Mouse (Mus musculus) T-helper 2 cell (primary cell): Measurements from ENCODE around the gene 9430097D07Rik.

ENCODE experiments used
- in situ Hi-C: fragments of 300-600 bp; cut with MboI, MseI; formaldehyde crosslinking; loops from one replicate; pipeline ENCODE4 v1.15.1; 2025; ENCODE audit warnings: high pct_unique_total_duplicates

The 9430097D07Rik gene

GRCm38 (mm10) chr2:32597699-32598098 is 22.2 kb upstream of the 9430097D07Rik start:
- in situ Hi-C loops: no loop called here

DNA sequence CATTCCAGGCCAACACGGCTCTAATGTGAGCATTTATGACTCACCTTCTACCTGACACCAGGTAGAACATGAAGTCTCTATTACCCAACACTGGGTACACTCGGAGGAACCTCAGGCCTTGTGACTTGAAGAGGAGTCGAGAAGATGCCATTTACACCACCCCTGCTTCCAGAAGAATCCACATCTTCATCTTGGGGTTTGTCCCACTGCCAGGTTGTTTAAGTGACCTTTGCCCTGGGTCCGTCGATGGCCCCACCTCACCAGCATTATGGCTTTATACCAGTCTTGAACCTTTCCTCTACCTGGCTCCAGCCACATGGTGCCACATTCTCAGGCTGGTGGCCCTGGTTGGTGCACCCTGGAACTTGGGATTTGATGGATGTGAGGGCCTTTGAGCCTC is 21.8 kb upstream of the 9430097D07Rik start:
- in situ Hi-C loops: no loop called here

DNA sequence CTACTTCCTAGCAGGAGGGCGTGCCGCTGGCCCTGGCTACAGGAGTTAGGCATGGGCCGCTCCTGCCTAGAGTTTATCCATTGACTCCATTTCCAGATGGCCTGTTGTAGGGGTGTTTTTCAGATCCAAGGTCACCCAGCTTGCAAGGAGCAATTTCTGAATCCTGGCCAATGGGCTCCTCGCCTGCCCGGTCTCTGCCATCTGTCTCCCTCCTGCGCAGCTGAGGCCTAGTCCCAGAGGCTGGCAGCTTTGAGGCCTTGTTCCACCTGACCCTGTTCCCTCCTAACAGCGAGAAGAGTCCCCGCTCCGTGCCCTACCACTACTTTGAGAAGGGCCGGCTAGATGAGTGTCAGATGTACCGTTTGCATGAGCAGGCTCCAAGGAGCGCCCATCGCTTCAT is 21.2 kb upstream of the 9430097D07Rik start:
- in situ Hi-C loops: no loop called here

DNA sequence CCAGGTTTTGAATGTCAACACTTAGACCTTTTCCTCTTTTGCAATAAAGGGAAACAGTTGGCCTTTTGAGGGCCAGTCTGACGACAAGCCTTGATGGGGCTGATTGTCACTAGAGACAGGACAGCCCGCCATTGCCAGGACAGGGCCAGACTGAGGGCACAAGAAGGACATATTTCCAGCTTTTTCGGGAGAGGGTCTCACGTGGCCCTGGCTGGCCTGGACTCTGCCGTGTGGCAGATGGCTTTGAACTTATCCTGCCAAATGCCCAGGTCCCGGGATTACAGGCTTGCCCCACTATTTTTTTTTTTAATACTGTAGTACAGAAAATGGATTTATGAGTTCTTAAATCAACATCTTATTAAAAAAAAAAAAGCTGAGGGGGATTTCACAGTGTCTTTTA is 15.8 kb upstream of the 9430097D07Rik start:
- in situ Hi-C loops: no loop called here

DNA sequence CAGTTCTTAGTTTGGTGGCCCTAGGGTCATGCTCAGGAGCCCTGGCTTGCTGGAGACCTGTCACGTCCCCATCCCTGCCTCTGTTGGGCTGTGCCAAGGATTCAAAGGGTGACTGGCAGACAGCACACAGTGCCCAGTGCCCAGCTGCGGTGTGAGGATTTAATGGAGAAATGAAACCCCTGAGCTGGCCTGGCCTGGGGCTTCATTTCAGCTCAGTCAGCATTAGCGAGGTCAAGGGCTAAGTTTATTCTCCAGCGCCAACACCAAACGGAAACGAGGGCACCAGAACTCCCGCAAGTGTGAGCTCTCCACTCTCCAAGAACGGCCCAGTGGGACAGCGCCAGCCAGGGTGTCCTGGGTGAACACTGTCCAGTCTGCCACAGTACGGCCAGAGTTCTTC is 14.7 kb upstream of the 9430097D07Rik start:
- in situ Hi-C loops: no loop called here

DNA sequence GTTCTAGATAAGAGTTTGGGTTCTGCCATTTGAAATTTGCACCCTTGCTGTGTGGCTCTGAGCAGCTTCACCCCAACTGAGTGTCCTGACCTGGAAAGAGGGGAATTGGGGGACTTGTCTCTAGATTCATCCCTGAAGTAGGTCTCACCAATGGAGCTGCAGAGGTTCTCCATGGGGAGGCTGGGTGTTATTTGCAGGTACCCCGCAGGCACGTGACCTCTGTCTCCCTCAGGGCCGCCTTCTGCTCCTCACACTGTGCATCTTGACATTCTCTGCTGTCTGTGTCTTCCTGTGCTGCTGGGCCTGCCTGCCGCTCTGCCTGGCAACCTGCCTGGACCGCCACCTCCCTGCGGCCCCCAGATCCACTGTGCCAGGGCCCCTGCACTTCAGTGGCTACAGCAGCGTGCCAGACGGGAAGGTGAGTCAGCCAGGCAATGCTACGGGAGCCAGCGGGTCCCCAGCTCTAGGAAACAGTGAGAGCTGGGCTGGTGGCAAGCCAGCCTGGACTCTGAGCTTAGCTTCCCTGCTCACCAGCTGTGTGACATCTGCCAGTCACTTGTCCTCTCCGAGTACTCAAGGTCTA is 13.8 kb upstream of the 9430097D07Rik start:
- in situ Hi-C loops: no loop called here

- in situ Hi-C loops: no loop called here
Measured at GRCm38 (mm10) chr2:32587731-32588321, 12.3 kb upstream of the 9430097D07Rik start.

DNA sequence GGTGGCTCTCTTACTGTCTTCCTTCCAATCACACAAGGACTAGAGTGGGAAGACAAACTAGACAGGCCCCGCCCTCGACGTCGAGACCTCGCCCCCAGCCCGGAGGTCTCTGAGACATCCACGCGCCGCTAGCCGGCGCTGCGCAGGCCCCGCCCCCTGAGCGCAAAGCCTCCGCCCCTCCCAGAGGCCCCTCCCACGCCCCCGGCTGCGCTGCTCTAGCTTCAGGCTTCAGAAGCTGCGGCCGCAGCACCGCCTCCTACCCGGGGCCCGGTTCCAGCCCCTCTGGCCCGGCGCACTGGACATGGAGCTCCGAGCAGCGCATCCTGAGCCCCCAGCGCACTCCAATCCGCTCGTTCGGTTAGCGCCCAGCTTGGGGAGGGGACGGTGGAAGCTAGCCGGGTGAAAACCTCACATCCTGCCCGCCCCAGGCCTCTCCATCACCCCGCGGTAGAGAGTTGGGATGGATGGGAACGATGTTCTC is 11.4 kb upstream of the 9430097D07Rik start, which contains the start of gene St6galnac4:
Gene St6galnac4, plus strand, starts transcription at position 225 of the 481 bp plus-strand sequence.
- in situ Hi-C loops: no loop called here

DNA sequence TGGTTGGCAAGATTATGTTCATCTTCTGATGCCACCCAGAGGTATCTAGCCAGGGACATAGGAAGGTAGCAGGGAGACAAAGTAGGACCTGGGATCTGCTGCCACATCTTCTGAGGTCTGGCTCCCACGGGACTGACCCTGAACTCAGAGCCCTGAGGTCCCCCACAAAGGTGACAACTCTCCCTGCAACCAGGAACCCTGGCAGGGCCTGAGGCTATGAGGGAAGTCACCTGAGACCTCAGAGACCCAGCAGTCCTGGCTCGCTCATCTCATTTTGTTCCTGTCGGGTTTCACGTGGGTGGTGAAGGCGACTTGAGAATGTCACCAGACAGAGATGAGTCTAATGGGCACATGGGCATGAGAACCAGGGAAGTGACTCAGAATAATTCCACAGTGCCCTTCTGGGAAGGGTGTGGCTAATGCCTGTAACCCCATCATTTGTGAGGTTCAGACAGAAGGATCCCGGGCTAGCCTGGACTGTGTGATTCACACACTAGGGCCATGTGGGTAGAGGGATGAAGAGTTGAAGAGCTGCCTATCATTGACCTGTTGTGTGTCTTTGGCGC is 9.7 kb upstream of the 9430097D07Rik start:
- in situ Hi-C loops: no loop called here

- in situ Hi-C loops: no loop called here
Measured at GRCm38 (mm10) chr2:32582830-32583799, 7.6 kb upstream of the 9430097D07Rik start.

GRCm38 (mm10) chr2:32581450-32582095 is 6.1 kb upstream of the 9430097D07Rik start:
- in situ Hi-C loops: no loop called here

GRCm38 (mm10) chr2:32578146-32579046 is 2.9 kb upstream of the 9430097D07Rik start:
- in situ Hi-C loops: no loop called here

- in situ Hi-C loops: no loop called here
Measured at GRCm38 (mm10) chr2:32576532-32576931, 1.0 kb upstream of the 9430097D07Rik start.

DNA sequence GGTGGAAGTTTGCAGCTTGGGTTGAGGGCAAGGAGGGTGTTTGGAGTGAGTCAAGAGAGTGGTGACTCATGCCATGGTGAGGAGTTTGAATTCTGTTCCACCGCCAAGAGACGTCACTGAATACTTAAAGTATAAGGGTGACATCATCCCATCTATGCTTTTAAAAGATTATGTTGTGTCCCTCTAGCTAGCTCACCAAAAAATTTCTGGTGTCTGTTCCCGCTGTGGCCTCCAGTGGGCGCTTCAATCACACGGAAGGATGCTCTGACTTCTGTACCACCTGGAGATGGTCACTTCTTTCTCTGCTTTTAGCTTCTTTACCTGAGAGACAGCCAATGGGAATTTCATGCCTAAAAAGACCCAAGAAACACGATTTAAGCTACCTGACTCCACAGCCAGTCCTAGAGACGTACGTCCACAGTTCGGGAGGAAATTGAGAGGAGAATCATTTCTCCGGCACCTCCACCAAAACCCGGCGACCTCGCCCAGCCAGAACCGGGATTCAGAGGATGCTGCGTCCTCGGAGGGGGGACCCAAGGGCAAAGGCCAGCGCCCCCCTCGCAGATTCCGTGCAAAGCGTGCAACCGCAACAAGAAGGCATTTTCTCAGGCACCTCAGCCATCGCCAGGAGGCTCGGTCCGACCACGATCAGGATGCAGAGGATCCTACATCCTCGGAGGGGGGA is 441 bp downstream of the 9430097D07Rik start:
- in situ Hi-C loops: no loop called here

DNA sequence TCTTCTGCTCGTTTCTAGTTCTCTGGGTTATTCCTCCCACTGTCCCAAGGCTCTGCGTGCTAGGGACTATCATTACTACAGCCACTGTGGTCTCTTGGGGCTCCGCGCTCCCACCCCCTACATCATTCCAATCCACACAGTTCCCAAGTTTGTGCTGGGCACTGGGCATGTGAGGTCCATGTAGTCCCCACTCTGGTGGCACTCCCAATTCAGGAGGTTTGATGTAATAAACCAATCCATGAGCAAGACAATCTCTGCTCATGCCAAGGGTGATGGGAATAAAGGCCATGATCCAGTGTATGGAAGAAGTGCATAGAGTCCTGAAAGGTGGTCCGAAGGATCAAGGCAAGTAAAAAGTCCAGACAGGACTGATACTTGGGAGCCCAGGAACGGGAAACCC is 987 bp downstream of the 9430097D07Rik start, which contains the start of gene Pip5kl1:
Gene Pip5kl1, plus strand, starts transcription at position 301 of the 400 bp plus-strand sequence.
- in situ Hi-C loops: no loop called here

GRCm38 (mm10) chr2:32572196-32572595 is 3.3 kb downstream of the 9430097D07Rik start:
- in situ Hi-C loops: no loop called here

DNA sequence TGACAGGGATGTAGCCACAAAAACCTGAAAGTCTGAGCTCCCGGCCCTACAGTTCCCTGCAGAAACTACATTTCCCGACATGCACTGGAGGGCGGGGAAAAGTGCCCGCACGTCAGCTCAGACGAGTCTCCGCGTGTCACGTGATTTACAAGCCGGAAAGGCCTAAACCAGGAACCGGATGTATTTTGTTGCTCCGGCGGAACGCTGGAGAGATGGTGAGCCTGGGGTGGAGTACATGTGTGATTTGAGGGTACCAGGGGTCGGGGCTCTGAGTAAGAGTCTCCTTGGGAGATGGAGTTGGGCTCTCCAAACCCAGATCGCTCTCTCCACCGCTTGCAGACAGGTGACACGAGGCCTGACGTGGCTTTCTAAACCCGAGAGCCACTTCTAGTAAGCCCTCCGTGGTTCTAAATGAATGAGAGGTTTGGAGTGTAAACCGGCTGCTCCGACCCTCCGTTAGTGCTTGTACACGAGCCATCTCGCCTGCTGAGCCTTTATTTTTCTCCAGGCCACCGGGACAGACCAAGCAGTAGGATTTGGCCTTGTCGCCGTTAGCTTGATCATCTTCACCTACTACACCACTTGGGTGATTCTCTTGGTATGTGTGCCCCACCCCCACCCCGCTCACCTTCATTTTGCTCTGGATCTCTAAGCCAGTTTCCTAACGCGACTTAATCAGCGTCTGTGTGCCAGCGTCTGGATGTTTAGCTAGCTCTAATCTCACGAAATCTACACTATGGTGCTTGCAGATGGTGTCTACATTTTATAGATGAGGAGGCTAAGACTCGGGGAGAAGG is 4.6 kb downstream of the 9430097D07Rik start, which contains the start of gene Dpm2:
Gene Dpm2, plus strand, starts transcription at position 161 of the 797 bp plus-strand sequence.
- in situ Hi-C loops: no loop called here

DNA sequence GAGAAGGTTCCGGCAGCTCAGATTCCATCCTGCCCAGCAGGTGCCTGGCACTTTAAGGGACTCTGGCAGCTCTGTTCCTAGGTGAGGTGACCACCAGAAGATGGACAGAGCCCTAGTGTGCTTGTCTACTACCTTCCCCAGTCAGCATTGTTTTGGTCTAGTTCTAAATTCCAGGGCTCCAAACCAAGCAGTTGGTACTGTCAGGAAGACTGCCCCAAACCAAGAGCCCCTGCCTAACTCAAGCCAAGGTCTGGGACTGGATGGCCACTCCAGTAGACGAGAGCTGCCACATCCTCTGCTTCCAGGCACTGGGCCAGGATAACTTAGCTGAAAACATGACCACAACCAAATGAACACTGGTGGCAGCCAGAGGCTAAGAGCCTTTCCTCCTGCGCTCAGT is 6.5 kb downstream of the 9430097D07Rik start:
- in situ Hi-C loops: no loop called here

DNA sequence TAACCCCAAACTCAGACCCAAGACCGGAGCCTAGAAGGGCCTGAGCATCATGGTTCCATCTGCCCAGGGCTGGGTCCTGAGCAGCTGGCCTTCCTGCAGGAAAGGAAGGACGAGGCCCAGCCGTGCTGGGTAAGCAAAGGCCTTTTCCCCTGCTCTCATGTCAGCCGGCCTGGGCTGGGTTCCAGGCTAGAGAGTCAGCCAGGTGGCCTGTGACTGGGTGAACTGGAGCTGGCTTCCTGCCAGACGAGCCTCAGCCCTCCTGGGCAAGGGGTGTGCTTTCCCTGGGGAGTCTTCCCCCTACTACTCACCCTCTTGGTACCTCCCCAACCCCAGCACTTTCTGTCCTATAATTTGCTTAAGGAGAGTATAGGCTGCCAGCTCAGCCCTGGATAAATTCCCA is 7.3 kb downstream of the 9430097D07Rik start:
- in situ Hi-C loops: no loop called here
